Mouse (Mus musculus) forebrain, embryonic 12.5 days (tissue): ENCODE data around the gene Arhgef5. TPM values are rescaled to one million over a fixed set of nuclear protein-coding genes. Genes with fewer than 3 reads are reported as not detected.
"Not testable (repeated sequence)": the region's sequence is repeated elsewhere in the genome, so short reads cannot be mapped to it uniquely, and the experiment has no call there.

Source experiments
- ATAC-seq: fragments of 200-750 bp; cut with Nextera tagmentation; 2 replicates; pipeline ENCODE4 v1.8.0; 2017; ENCODE audit warnings: moderate TSS enrichment; ENCODE audit not compliant: low FRiP score
- H3K27ac ChIP-seq: fragments of 300-500 bp; sonication (generic); 2 replicates; pipeline ENCODE4 v1.5.1; 2016; ENCODE audit warnings: mild to moderate bottlenecking
- H3K27me3 ChIP-seq: fragments of 300-500 bp; sonication (generic); 2 replicates; pipeline ENCODE4 v1.6.1; 2016; ENCODE audit warnings: mild to moderate bottlenecking
- H3K36me3 ChIP-seq: fragments of 300-500 bp; sonication (generic); replicated peaks from 2 replicates; pipeline ENCODE4 v1.6.1; 2016; ENCODE audit warnings: mild to moderate bottlenecking
- H3K4me1 ChIP-seq: fragments of 300-500 bp; sonication (generic); 2 replicates; pipeline ENCODE4 v1.6.1; 2016
- H3K4me2 ChIP-seq: fragments of 300-500 bp; sonication (generic); 2 replicates; pipeline ENCODE4 v1.6.1; 2016; ENCODE audit warnings: mild to moderate bottlenecking, moderate library complexity
- H3K4me3 ChIP-seq: fragments of 300-500 bp; sonication (generic); replicated peaks from 2 replicates; pipeline ENCODE4 v1.5.1; 2016; ENCODE audit warnings: mild to moderate bottlenecking
- H3K9ac ChIP-seq: fragments of 300-500 bp; sonication (generic); 2 replicates; pipeline ENCODE4 v1.6.1; 2016; ENCODE audit warnings: mild to moderate bottlenecking
- H3K9me3 ChIP-seq: fragments of 300-500 bp; sonication (generic); 2 replicates; pipeline ENCODE4 v1.6.1; 2016
- WGBS: fragments of 180-500 bp; shearing (Covaris S2); methylation state at CpG from one replicate; pipeline ENCODE4 v1.1.7; 2016; 5-methylcytosine and 5-hydroxymethylcytosine counted together
- polyA plus RNA-seq: library from polyadenylated mRNA; unstranded; fragments of >200 nt; fragmentation: Nextera tagmentation; extraction: Ambion mirVana; gene quantifications from 2 replicates; pipeline ENCODE4 v1.2.1, GENCODE M21; 2016

Arhgef5 gene
- 2.9 and 3.5 TPM in 2 replicates for polyA plus RNA-seq

GRCm38 (mm10) chr6:43265363-43266041, at the start of gene Arhgef5:
TSS of gene Arhgef5 (plus strand) at chr6:43265582.
- Histone ChIP-seq H3K9ac (peak within 1 kb of the TSS; percentile 62), H3K27ac (no peak within 1 kb of the TSS), H3K4me1 (peaks cover 16% of the 10 kb centered on the region; the same call in 1 of the 2 replicates), H3K9me3 (no peaks in the 10 kb centered on the region), H3K4me3 (peak within 1 kb of the TSS; percentile 50), H3K27me3 (peaks cover 29% of the 10 kb centered on the region), H3K4me2 (peak within 1 kb of the TSS; percentile 81), H3K36me3 (no peaks in the 10 kb centered on the region)
- peak; percentile 78 for ATAC-seq
- under 1% methylated on average over 45 of the region's 48 CpGs for WGBS

DNA sequence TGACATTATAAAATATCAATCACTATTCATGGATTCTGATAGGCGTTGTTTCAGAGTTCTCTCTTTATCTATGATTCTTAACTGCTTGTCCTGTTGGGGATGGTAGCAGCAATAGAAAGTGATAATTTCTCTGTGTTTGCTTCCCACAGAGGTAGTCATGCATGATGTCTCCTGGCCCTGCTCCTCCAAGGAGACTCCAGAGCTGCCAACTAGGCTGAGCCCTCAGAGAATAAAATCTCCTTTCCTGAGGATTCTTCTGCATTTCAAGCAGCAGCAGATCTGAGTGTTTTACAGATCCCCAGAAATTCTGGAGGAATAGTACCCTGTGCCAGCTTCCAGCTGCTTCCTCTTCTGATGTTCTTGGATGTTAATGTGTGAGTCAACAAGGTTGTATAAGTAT, 34.1 kb upstream of the Arhgef5 start, which contains the start of gene Olfr47:
Gene Olfr47 (plus strand): TSS at position 275 of the 400 bp plus-strand sequence.
- not testable (repeated sequence) for H3K9me3 ChIP-seq, H3K36me3 ChIP-seq, H3K9ac ChIP-seq, H3K4me1 ChIP-seq, ATAC-seq, H3K4me2 ChIP-seq, H3K27ac ChIP-seq, H3K4me3 ChIP-seq, H3K27me3 ChIP-seq
- WGBS, result 94% methylated on average over 1 of the region's 1 CpGs

- H3K36me3 ChIP-seq, result no peaks in the 10 kb centered on the region
- ATAC-seq, result no peak
- 18% methylated on average over 4 of the region's 4 CpGs for WGBS
- H3K4me2 ChIP-seq, result no peak overlapping the region
- H3K27me3 ChIP-seq, result no peaks in the 10 kb centered on the region
- H3K9ac ChIP-seq, result no peak overlapping the region
- no peaks in the 10 kb centered on the region for H3K9me3 ChIP-seq
- no peak overlapping the region for H3K27ac ChIP-seq
- no peaks in the 10 kb centered on the region for H3K4me1 ChIP-seq
- H3K4me3 ChIP-seq, result no peak overlapping the region
These were observed 23.3 kb upstream of the Arhgef5 start for GRCm38 (mm10) chr6:43242061-43242460.

DNA sequence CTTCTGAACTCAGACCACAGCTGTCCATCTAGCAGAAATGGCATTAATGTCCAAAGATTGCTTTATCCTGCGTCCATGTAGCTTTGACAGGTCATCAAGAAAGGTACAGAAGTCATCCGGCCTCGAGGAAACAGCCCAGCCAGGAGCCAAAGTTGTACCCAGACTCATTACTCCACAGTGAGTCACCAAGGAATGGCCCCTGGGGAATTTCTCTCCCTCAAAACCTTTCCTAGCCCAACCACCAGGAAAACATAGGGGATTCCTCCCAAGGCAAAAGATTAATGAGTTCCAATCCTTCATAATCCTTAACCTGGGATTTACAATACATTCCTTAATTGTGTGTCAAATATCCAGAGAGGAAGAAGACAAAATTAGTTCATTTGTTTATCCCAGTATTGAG, 18.0 kb upstream of the Arhgef5 start:
- ATAC-seq, result no peak
- Histone ChIP-seq H3K9me3 (no peaks in the 10 kb centered on the region), H3K27ac (no peak overlapping the region), H3K9ac (no peak overlapping the region), H3K4me2 (no peak overlapping the region), H3K36me3 (no peaks in the 10 kb centered on the region), H3K27me3 (no peaks in the 10 kb centered on the region), H3K4me1 (no peaks in the 10 kb centered on the region), H3K4me3 (no peak overlapping the region)
- 76% methylated on average over 3 of the region's 3 CpGs for WGBS

DNA sequence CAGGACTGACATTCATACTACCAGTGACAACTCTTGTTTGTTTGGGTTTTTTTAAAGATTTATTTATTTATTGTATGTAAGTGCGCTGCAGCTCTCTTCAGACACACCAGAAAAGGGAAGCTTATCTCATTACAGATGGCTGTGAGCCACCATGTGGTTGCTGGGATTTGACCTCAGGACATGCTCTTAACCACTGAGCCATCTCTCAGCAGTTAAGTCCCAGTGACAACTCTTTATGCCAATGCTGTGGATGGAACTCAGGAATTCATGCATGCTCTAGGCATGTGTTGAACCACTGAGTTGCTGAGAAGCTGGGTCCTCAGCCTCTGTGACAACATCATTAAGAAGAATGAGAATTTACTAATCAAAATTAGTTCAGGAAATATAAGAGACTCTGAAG, 12.4 kb upstream of the Arhgef5 start:
- 90% methylated on average over 1 of the region's 1 CpGs for WGBS
- Histone ChIP-seq H3K27ac (no peak overlapping the region), H3K4me2 (no peak overlapping the region), H3K9ac (no peak overlapping the region), H3K4me1 (no peaks in the 10 kb centered on the region), H3K36me3 (no peaks in the 10 kb centered on the region), H3K4me3 (no peak overlapping the region), H3K27me3 (no peaks in the 10 kb centered on the region), H3K9me3 (no peaks in the 10 kb centered on the region)
- ATAC-seq, result no peak

DNA sequence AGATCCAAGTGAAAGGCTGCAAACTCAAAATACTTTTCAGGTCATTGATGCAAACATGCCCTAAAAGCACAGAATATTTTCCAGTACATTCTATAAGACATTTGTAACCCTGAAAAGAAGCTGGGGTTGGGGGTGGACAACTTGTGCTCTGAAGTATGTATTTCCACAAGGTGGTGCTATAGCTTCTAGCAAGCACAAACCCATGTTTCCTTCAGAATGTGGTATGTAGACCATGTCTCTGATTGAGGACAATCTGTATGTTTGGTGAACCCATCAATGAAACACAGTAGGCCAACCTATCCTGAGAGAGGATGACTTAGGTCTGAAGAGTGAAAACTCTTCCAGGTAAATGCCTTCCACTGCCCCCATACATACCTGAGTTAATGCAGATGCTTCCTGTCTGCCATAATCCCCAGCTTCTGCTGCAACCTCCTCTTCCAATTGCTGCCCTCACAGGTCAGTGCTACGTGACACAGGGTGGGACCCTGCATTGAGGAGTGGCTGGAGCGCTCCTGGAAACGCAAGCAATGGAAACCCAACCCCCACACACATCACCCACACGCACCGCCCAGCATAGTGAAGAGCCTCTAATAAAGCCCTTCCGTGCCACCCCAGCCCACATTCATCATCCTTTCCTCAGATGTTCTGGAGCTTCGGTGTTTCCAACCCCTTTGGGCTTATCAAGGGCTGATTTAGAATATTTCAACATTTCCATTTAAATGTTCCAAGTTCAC, 11.0 kb upstream of the Arhgef5 start:
- no peak overlapping the region for H3K9ac ChIP-seq
- H3K27me3 ChIP-seq, result no peaks in the 10 kb centered on the region
- 75% methylated on average over 7 of the region's 7 CpGs for WGBS
- H3K4me1 ChIP-seq, result no peaks in the 10 kb centered on the region
- no peak overlapping the region for H3K4me2 ChIP-seq
- H3K36me3 ChIP-seq, result no peaks in the 10 kb centered on the region
- H3K4me3 ChIP-seq, result no peak overlapping the region
- H3K9me3 ChIP-seq, result no peaks in the 10 kb centered on the region
- no peak for ATAC-seq
- no peak overlapping the region for H3K27ac ChIP-seq

GRCm38 (mm10) chr6:43260756-43261155, 4.6 kb upstream of the Arhgef5 start:
- WGBS, result 71% methylated on average over 2 of the region's 2 CpGs
- Histone ChIP-seq H3K9ac (no peak overlapping the region), H3K4me3 (no peak overlapping the region), H3K4me1 (peaks cover 7% of the 10 kb centered on the region; the same call in 1 of the 2 replicates), H3K27me3 (peaks cover 14% of the 10 kb centered on the region), H3K4me2 (no peak overlapping the region), H3K27ac (no peak overlapping the region), H3K9me3 (no peaks in the 10 kb centered on the region), H3K36me3 (no peaks in the 10 kb centered on the region)
- no peak for ATAC-seq

DNA sequence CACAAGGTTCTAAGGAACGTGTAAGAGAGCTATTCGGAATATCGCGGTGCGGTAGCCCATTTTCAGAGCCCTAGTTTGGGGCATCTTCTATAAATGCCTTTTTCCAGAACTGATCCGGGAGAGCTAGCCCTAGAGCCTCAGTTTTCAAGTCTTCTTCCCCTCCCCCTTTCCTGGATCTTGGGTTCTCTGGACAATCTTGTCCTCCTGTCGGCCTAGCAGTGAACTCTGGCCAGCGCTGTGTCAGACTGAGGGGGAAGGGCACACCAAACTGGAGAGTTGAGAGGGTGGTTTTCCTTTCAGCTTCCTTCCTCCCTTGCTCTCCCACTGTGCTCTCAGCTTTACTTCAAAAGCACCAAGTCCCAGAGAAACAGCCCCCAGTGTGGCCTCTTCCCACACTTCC, 974 bp downstream of the Arhgef5 start:
- Histone ChIP-seq H3K9me3 (no peaks in the 10 kb centered on the region), H3K4me1 (peaks cover 16% of the 10 kb centered on the region; the same call in 1 of the 2 replicates), H3K27me3 (peaks cover 29% of the 10 kb centered on the region), H3K9ac (no peak overlapping the region), H3K4me2 (peak overlapping the region; percentile 81), H3K36me3 (no peaks in the 10 kb centered on the region), H3K4me3 (peak overlapping the region; percentile 50), H3K27ac (no peak overlapping the region)
- 5% methylated on average over 8 of the region's 8 CpGs for WGBS
- ATAC-seq, result no peak

DNA sequence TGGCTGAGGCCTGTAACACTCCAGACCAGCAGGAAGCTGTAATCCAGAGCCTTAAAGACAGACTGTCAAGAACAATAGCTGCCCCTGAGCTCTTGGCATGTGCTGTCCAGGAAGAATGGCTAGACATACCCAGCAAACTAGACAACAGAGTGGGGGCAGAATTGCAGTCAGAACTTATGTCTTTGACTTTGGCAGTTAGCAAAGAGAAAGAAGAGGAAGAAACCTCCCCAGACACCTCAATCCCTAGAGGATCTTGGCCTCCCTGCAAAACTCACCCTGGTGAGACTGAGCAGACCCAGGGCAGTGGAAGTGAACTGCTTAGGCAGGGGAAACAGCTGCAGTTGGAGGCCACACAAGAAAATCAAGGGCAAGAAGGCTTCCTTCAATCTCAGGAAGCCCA, 7.2 kb downstream of the Arhgef5 start:
- Histone ChIP-seq H3K4me3 (no peak overlapping the region), H3K27ac (0 out of 2 replicates have a peak overlapping the region, but pooled peaks have one; percentile 8), H3K9ac (no peak overlapping the region), H3K9me3 (no peaks in the 10 kb centered on the region), H3K4me1 (no peaks in the 10 kb centered on the region), H3K27me3 (no peaks in the 10 kb centered on the region), H3K36me3 (no peaks in the 10 kb centered on the region), H3K4me2 (no peak overlapping the region)
- no peak for ATAC-seq

DNA sequence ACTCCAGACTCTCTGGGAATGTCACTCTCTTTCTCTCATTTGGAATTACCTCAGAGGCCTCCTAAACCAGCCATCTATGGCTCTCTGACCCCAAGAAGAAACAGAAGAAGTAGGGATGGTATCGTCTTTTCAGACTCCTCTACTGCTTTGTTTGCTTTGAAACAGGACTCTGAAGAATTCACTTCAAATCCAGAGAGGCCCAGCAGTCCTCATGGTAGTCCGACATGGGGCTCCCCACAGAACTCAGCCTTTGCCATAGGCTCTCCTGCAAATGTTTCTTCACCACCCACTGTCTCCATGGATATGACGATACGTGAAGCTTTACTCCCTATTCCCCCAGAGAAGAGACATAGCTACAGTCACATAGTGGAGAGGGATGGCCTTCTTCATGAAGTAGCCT, 8.7 kb downstream of the Arhgef5 start:
- WGBS, result 88% methylated on average over 4 of the region's 4 CpGs
- Histone ChIP-seq H3K27me3 (no peaks in the 10 kb centered on the region), H3K9me3 (no peaks in the 10 kb centered on the region), H3K4me1 (no peaks in the 10 kb centered on the region), H3K36me3 (no peaks in the 10 kb centered on the region), H3K4me2 (no peak overlapping the region), H3K27ac (no peak overlapping the region), H3K9ac (no peak overlapping the region), H3K4me3 (no peak overlapping the region)
- no peak for ATAC-seq

DNA sequence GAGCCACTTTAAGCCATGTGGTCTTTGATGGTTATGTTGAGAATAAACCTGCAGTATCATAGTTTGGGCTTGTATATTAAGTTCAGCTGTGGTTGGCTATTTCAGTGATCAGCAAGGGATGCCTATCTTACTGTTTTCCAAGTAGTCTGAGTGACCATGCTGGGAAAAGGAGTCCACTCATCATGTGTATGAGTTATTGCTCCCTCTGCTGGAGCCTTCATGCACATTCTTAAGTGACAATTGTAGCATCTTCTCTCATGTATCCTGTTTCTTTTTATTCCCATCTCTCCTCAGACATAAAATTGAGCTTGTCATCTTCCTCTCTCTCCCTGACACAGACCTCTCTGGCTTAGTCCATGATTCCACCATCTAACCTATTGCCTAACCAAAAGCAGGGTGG, 12.9 kb downstream of the Arhgef5 start:
- no peaks in the 10 kb centered on the region for H3K9me3 ChIP-seq
- H3K9ac ChIP-seq, result no peak overlapping the region
- no peak overlapping the region for H3K27ac ChIP-seq
- H3K36me3 ChIP-seq, result no peaks in the 10 kb centered on the region
- H3K27me3 ChIP-seq, result no peaks in the 10 kb centered on the region
- H3K4me2 ChIP-seq, result no peak overlapping the region
- no peak overlapping the region for H3K4me3 ChIP-seq
- no peak for ATAC-seq
- H3K4me1 ChIP-seq, result no peaks in the 10 kb centered on the region

DNA sequence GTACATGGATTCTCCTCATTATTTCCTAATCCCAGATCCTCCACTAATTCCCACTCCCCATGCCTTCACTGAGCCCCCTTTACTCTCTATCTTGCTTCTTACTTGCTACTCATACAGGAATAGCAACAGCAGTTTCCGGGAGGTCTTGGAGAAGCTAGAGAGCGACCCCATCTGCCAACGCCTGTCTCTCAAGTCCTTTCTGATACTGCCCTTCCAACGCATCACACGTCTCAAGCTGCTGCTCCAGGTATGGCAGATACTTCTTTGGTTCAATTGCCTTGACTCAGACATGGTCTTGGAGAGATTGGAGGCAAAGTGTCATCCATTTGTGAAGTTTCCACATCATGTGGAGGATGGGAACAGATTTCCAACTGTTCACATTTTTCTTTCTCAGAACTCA, 15.1 kb downstream of the Arhgef5 start:
- H3K27me3 ChIP-seq, result no peaks in the 10 kb centered on the region
- H3K36me3 ChIP-seq, result no peaks in the 10 kb centered on the region
- no peak overlapping the region for H3K4me3 ChIP-seq
- H3K4me1 ChIP-seq, result no peaks in the 10 kb centered on the region
- H3K9me3 ChIP-seq, result no peaks in the 10 kb centered on the region
- H3K4me2 ChIP-seq, result no peak overlapping the region
- no peak for ATAC-seq
- no peak overlapping the region for H3K27ac ChIP-seq
- WGBS, result 94% methylated on average over 5 of the region's 5 CpGs
- H3K9ac ChIP-seq, result no peak overlapping the region

DNA sequence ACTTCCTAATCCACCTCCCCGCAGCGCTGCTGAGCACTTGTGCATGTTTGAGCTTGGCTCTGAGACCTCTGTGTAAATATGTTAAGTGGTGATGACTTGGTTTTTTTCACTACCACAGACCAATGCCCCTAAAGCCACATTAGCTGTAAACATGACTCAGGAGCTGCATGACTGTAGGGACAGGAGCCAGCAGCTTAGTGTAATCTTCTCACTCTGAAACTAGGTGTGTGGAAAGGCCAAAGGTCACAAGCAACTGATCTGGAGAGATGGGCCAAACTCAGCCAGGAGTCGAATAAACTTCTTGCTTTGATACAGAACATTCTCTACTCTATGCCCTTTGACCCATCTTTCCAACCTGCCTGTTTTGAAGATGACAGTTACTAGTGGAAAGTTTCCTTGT, 26.7 kb downstream of the Arhgef5 start:
- Histone ChIP-seq H3K27ac (no peak overlapping the region), H3K36me3 (no peaks in the 10 kb centered on the region), H3K4me3 (no peak overlapping the region), H3K9me3 (no peaks in the 10 kb centered on the region), H3K27me3 (no peaks in the 10 kb centered on the region), H3K9ac (no peak overlapping the region), H3K4me1 (no peaks in the 10 kb centered on the region), H3K4me2 (no peak overlapping the region)
- ATAC-seq, result no peak
- WGBS, result 81% methylated on average over 3 of the region's 3 CpGs
